Comparison of ENCODE assay signal across 7 mouse cellular contexts in genomic region chr11:98412797-98413301, GRCm38 (mm10). TPM values are rescaled to one million over a fixed set of nuclear protein-coding genes. Genes with fewer than 3 reads are reported as not detected.
DNase-seq lines count a peak whose midpoint lies in the region; ATAC-seq and TF ChIP-seq lines count a peak whose summit lies in the region.

No protein-coding gene starts in this region.

- WGBS in forebrain, embryonic 14.5 days = 0% methylated on average over 39 of the region's 40 CpGs
- WGBS in intestine, postnatal 0 days = under 1% methylated on average over 28 of the region's 40 CpGs
- WGBS in midbrain, embryonic 10.5 days = under 1% methylated on average over 40 of the region's 40 CpGs

- in situ Hi-C loops in CH12.LX (cut with MboI; ENCODE audit: low pct_ligation_motif_present, low pct_unique_long_range_greater_than_20kb, low sequenced_read_pairs) = no loop called here

- dilution Hi-C loops in CH12.LX (cut with MboI; ENCODE audit: extremely low pct_ligation_motif_present, extremely low pct_unique_long_range_greater_than_20kb, low sequenced_read_pairs) = no loop called here

- no peak for TF ChIP-seq POLR2A in CH12.LX (IDR thresholded peaks at IDR 0.05; ENCODE audit: low read depth, low read length)

- no peaks in the 10 kb centered on the region for H3K79me2 ChIP-seq in CH12.LX (replicated peaks; ENCODE audit: control insufficient read depth, extremely low read depth, insufficient read depth, poor library complexity, severe bottlenecking)

- peak; percentile 43 for DNase-seq in 3T3-L1 (ENCODE audit: low read depth, low spot score)
- no peak for DNase-seq in CH12.LX (ENCODE audit: extremely low read depth)
- peak; percentile 56 for DNase-seq in forebrain, embryonic 14.5 days (ENCODE audit: low spot score)
- peak; percentile 72 for DNase-seq in midbrain, embryonic 10.5 days (ENCODE audit: low spot score)
- DNase-seq in layer of hippocampus, adult 8-10 months (ENCODE audit: low spot score in 2 of 2) = no peak
- no peak for DNase-seq in spleen, postnatal 14 days (ENCODE audit: low spot score in 2 of 2)

- no peak overlapping the region for H3K27ac ChIP-seq in CH12.LX (ENCODE audit: insufficient read depth, low read depth)
- H3K27ac ChIP-seq in forebrain, embryonic 14.5 days (ENCODE audit: low read depth, low read length) = peak overlapping the region; percentile 77
- peak overlapping the region; percentile 93 for H3K27ac ChIP-seq in intestine, postnatal 0 days (ENCODE audit: low read depth, low read length)
- H3K27ac ChIP-seq in midbrain, embryonic 10.5 days (replicated peaks) = peak overlapping the region; percentile 92

- peak; percentile 35 for ATAC-seq in forebrain, embryonic 14.5 days
- ATAC-seq in intestine, postnatal 0 days = no peak

- H3K4me1 ChIP-seq in CH12.LX (ENCODE audit: control insufficient read depth in 1 of 2, insufficient read depth in 2 of 2) = no peaks in the 10 kb centered on the region; a peak in 2 of 4 replicates
- H3K4me1 ChIP-seq in forebrain, embryonic 14.5 days (ENCODE audit: control insufficient read depth, insufficient read depth, low read length) = peaks cover 7% of the 10 kb centered on the region
- H3K4me1 ChIP-seq in intestine, postnatal 0 days (replicated peaks; ENCODE audit: control insufficient read depth, insufficient read depth, low read length) = peaks cover 14% of the 10 kb centered on the region; the same call in 1 of the 2 replicates
- H3K4me1 ChIP-seq in midbrain, embryonic 10.5 days = peaks cover 54% of the 10 kb centered on the region

- peaks cover 93% of the 10 kb centered on the region for H3K27me3 ChIP-seq in CH12.LX (replicated peaks)
- H3K27me3 ChIP-seq in forebrain, embryonic 14.5 days (replicated peaks; ENCODE audit: control insufficient read depth, insufficient read depth, low read length) = peaks cover 14% of the 10 kb centered on the region; the same call in 1 of the 2 replicates
- H3K27me3 ChIP-seq in intestine, postnatal 0 days (replicated peaks; ENCODE audit: control insufficient read depth, insufficient read depth, low read length) = no peaks in the 10 kb centered on the region
- peaks cover 64% of the 10 kb centered on the region for H3K27me3 ChIP-seq in midbrain, embryonic 10.5 days (ENCODE audit: low read depth, poor library complexity, severe bottlenecking)

- TF ChIP-seq EP300 in CH12.LX (IDR thresholded peaks at IDR 0.05; ENCODE audit: low read length) = no peak

- H3K4me3 ChIP-seq in CH12.LX (replicated peaks in 1 of 3; ENCODE audit: low read depth in 2 of 3, low read length in 2 of 3, poor library complexity in 1 of 3) = peak overlapping the region in 1 of 3 experiments; percentile 57
- peak overlapping the region; percentile 60 for H3K4me3 ChIP-seq in forebrain, embryonic 14.5 days (ENCODE audit: low read depth, low read length)
- H3K4me3 ChIP-seq in intestine, postnatal 0 days (ENCODE audit: low read depth, low read length) = peak overlapping the region; percentile 76
- peak overlapping the region; percentile 96 for H3K4me3 ChIP-seq in midbrain, embryonic 10.5 days

- peak overlapping the region; percentile 62 for H3K4me2 ChIP-seq in CH12.LX (ENCODE audit: insufficient read depth, low read depth, poor library complexity, severe bottlenecking)
- peak overlapping the region; percentile 99 for H3K4me2 ChIP-seq in forebrain, embryonic 14.5 days (ENCODE audit: low read length)
- H3K4me2 ChIP-seq in intestine, postnatal 0 days (replicated peaks; ENCODE audit: low read depth) = peak overlapping the region; percentile 59

- no peaks in the 10 kb centered on the region for H3K9me3 ChIP-seq in CH12.LX (replicated peaks; ENCODE audit: low read length)
- H3K9me3 ChIP-seq in forebrain, embryonic 14.5 days (replicated peaks; ENCODE audit: control insufficient read depth, low read length) = no peaks in the 10 kb centered on the region
- H3K9me3 ChIP-seq in intestine, postnatal 0 days (ENCODE audit: control insufficient read depth) = no peaks in the 10 kb centered on the region
- H3K9me3 ChIP-seq in midbrain, embryonic 10.5 days (replicated peaks) = no peaks in the 10 kb centered on the region

- no peak for TF ChIP-seq RAD21 in CH12.LX (IDR thresholded peaks at IDR 0.05; ENCODE audit: low read depth, low read length)

- H3K36me3 ChIP-seq in CH12.LX (replicated peaks in 1 of 2; ENCODE audit: control insufficient read depth in 1 of 2, insufficient read depth in 1 of 2, low read length in 1 of 2) = no peaks in the 10 kb centered on the region
- no peaks in the 10 kb centered on the region for H3K36me3 ChIP-seq in forebrain, embryonic 14.5 days (ENCODE audit: control insufficient read depth, insufficient read depth, low read length)
- peaks cover 6% of the 10 kb centered on the region; the same call in 1 of the 2 replicates for H3K36me3 ChIP-seq in intestine, postnatal 0 days (ENCODE audit: control insufficient read depth, insufficient read depth)
- H3K36me3 ChIP-seq in midbrain, embryonic 10.5 days = no peaks in the 10 kb centered on the region

- peak overlapping the region; percentile 15; the same call in 1 of the 2 replicates for H3K9ac ChIP-seq in CH12.LX (ENCODE audit: insufficient read depth, low read depth)
- H3K9ac ChIP-seq in forebrain, embryonic 14.5 days (ENCODE audit: low read length) = peak overlapping the region; percentile 77
- peak overlapping the region; percentile 91 for H3K9ac ChIP-seq in intestine, postnatal 0 days (ENCODE audit: low read depth, low read length)

- no peak for TF ChIP-seq CTCF in CH12.LX (conservative IDR thresholded peaks at IDR 0.05 in 1 of 2, IDR thresholded peaks at IDR 0.05 in 1 of 2; ENCODE audit: low read depth in 2 of 2, low read length in 2 of 2)
- no peak for TF ChIP-seq CTCF in intestine, postnatal 0 days (IDR thresholded peaks at IDR 0.05; ENCODE audit: low read depth)

TF ChIP-seq in CH12.LX, 34 proteins besides CTCF, POLR2A, EP300 and RAD21:
- TF ChIP-seq UBTF (IDR thresholded peaks at IDR 0.05; ENCODE audit: low read depth, low read length) = no peak

RNA-seq across cellular contexts. Expression of gene Erbb2, which starts 0.6 kb away (rescaled TPM):
- total RNA-seq in CH12.LX (2012; rRNA removed) = 0.08 and 0.17 TPM in 2 replicates
- total RNA-seq in CH12.LX (2014; rRNA removed) = not detected in 2 replicates
- polyA plus RNA-seq in CH12.LX (2012; ENCODE audit: insufficient read length, low read depth) = 0.06 TPM in 1 of 2 replicates, not detected in the other
- 5.6 and 5.9 TPM in 2 replicates for polyA plus RNA-seq in forebrain, embryonic 14.5 days (2014; fragmentation: Nextera tagmentation; extraction: Ambion mirVana)
- 19.4 and 20.7 TPM in 2 replicates for polyA plus RNA-seq in intestine, postnatal 0 days (2015; fragmentation: Nextera tagmentation; extraction: Ambion mirVana)
- polyA plus RNA-seq in midbrain, embryonic 10.5 days (2016; fragmentation: Nextera tagmentation; extraction: Ambion mirVana) = 21.8 and 22.4 TPM in 2 replicates
- total RNA-seq in layer of hippocampus, adult 8-10 months (2022) = 1 to 10 TPM; 2.1 to 3.5 (median 2.9) TPM

RNA-seq across cellular contexts. Expression of gene Pgap3, which starts 12.6 kb away (rescaled TPM):
- total RNA-seq in CH12.LX (2012; rRNA removed) (6.9 and 7.1 TPM in 2 replicates), CH12.LX (2014; rRNA removed) (2.4 and 3.3 TPM in 2 replicates)
- 6.5 and 7.1 TPM in 2 replicates for polyA plus RNA-seq in CH12.LX (2012; ENCODE audit: insufficient read length, low read depth)
- 6.1 and 6.9 TPM in 2 replicates for polyA plus RNA-seq in forebrain, embryonic 14.5 days (2014; fragmentation: Nextera tagmentation; extraction: Ambion mirVana)
- 14.7 and 15.1 TPM in 2 replicates for polyA plus RNA-seq in intestine, postnatal 0 days (2015; fragmentation: Nextera tagmentation; extraction: Ambion mirVana)
- polyA plus RNA-seq in midbrain, embryonic 10.5 days (2016; fragmentation: Nextera tagmentation; extraction: Ambion mirVana) = 8.8 and 10.1 TPM in 2 replicates
- total RNA-seq in layer of hippocampus, adult 8-10 months (2022) = 10 to 100 TPM in 2 of 4 experiments, 1 to 10 TPM in 2; 8.7 to 11.7 (median 9.6) TPM

RNA-seq across cellular contexts. Expression of gene Mien1, which starts 25.9 kb away (rescaled TPM):
- total RNA-seq in CH12.LX (2012; rRNA removed) (129 and 136 TPM in 2 replicates), CH12.LX (2014; rRNA removed) (80.3 and 84.7 TPM in 2 replicates)
- polyA plus RNA-seq in CH12.LX (2012; ENCODE audit: insufficient read length, low read depth) = 94.6 and 109 TPM in 2 replicates
- 279 and 290 TPM in 2 replicates for polyA plus RNA-seq in forebrain, embryonic 14.5 days (2014; fragmentation: Nextera tagmentation; extraction: Ambion mirVana)
- 264 and 265 TPM in 2 replicates for polyA plus RNA-seq in intestine, postnatal 0 days (2015; fragmentation: Nextera tagmentation; extraction: Ambion mirVana)
- 112 and 124 TPM in 2 replicates for polyA plus RNA-seq in midbrain, embryonic 10.5 days (2016; fragmentation: Nextera tagmentation; extraction: Ambion mirVana)
- total RNA-seq in layer of hippocampus, adult 8-10 months (2022) = 10 to 100 TPM; 83.9 to 93.8 (median 89.8) TPM

RNA-seq across cellular contexts. Expression of gene Pnmt, which starts 26.6 kb away (rescaled TPM):
- not detected in 2 replicates for total RNA-seq in CH12.LX (2012; rRNA removed)
- not detected in 2 replicates for total RNA-seq in CH12.LX (2014; rRNA removed)
- not detected in 2 replicates for polyA plus RNA-seq in CH12.LX (2012; ENCODE audit: insufficient read length, low read depth)
- polyA plus RNA-seq in forebrain, embryonic 14.5 days (2014; fragmentation: Nextera tagmentation; extraction: Ambion mirVana) = 0.32 and 0.36 TPM in 2 replicates
- not detected in 2 replicates for polyA plus RNA-seq in intestine, postnatal 0 days (2015; fragmentation: Nextera tagmentation; extraction: Ambion mirVana)
- not detected in 2 replicates for polyA plus RNA-seq in midbrain, embryonic 10.5 days (2016; fragmentation: Nextera tagmentation; extraction: Ambion mirVana)
- 1 to 10 TPM in 2 of 4 experiments, under 1 TPM in 1, not detected in 1; 0.37 to 1.5 (median 1.3) TPM for total RNA-seq in layer of hippocampus, adult 8-10 months (2022)

RNA-seq across cellular contexts. Expression of gene Tcap, which starts 29.2 kb away (rescaled TPM):
- total RNA-seq in CH12.LX (2012; rRNA removed) (0.50 TPM in 1 of 2 replicates, not detected in the other), CH12.LX (2014; rRNA removed) (not detected in 2 replicates)
- not detected in 2 replicates for polyA plus RNA-seq in CH12.LX (2012; ENCODE audit: insufficient read length, low read depth)
- polyA plus RNA-seq in forebrain, embryonic 14.5 days (2014; fragmentation: Nextera tagmentation; extraction: Ambion mirVana) = 0.23 TPM in 1 of 2 replicates, not detected in the other
- 0.44 and 0.69 TPM in 2 replicates for polyA plus RNA-seq in intestine, postnatal 0 days (2015; fragmentation: Nextera tagmentation; extraction: Ambion mirVana)
- polyA plus RNA-seq in midbrain, embryonic 10.5 days (2016; fragmentation: Nextera tagmentation; extraction: Ambion mirVana) = 0.19 TPM in 1 of 2 replicates, not detected in the other
- 10 to 100 TPM in 2 of 4 experiments, 1 to 10 TPM in 2; 1.2 to 15.3 (median 8.3) TPM for total RNA-seq in layer of hippocampus, adult 8-10 months (2022)

Comparison
In these comparisons a context has a peak if more than half of its experiments do, and no peak if none do; other contexts are left out.
1. DNase-seq: peak in 3T3-L1 (single experiment), forebrain, embryonic 14.5 days (single experiment) and midbrain, embryonic 10.5 days (single experiment); none in CH12.LX (single experiment), layer of hippocampus, adult 8-10 months (0 of 2) and spleen, postnatal 14 days (0 of 2).
2. H3K9ac ChIP-seq: peak in every context shown above with its lines; median percentile 91 in intestine, postnatal 0 days; 77 in forebrain, embryonic 14.5 days; 15 in CH12.LX.
3. Peak in every context shown above with its lines, with median percentiles within 50 percentile points of each other: H3K4me2 ChIP-seq.